Mouse (Mus musculus): ENCODE measurements around the gene Brcc3. TPM values are rescaled to one million over a fixed set of nuclear protein-coding genes. Genes with fewer than 3 reads are reported as not detected.
"Not testable (repeated sequence)": the region's sequence is repeated elsewhere in the genome, so short reads cannot be mapped to it uniquely, and the experiment has no call there.

The Brcc3 gene
- 10 to 100 TPM; 22.5 to 25.8 (median 24.2) TPM for total RNA-seq (2022)

- DNase-seq (ENCODE audit: low spot score in 2 of 2): peak; percentile 73 to 84
These were observed at the start of gene Brcc3, which contains the start of the genes Cmc4 and Mtcp1 for GRCm38 (mm10) chrX:75415936-75416785. Gene Brcc3 (plus strand): TSS chrX:75416628. Gene Cmc4 (minus strand): TSS chrX:75416584. Gene Mtcp1 (minus strand): TSS chrX:75416588.

DNA sequence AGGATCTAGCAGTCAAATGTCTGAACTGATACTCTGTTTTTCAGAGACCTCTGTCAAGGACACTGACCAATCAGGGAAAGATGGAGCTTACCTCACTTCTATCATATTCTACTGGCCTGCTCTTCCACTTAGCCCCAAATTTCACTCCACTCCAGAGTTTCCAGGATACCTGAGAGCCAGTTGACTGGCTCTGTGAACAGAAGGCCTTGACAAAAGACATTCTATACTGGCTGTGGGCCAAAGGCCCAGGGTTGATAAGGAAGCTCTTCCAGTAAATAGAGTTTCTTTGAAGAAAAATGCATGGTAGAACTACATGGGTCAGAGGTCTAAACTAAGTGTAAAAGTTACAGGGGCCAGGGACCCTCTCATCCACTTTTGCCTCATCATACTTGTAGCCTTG, 46.2 kb upstream of the Brcc3 start:
- no peak for DNase-seq (ENCODE audit: low spot score in 2 of 2)

DNA sequence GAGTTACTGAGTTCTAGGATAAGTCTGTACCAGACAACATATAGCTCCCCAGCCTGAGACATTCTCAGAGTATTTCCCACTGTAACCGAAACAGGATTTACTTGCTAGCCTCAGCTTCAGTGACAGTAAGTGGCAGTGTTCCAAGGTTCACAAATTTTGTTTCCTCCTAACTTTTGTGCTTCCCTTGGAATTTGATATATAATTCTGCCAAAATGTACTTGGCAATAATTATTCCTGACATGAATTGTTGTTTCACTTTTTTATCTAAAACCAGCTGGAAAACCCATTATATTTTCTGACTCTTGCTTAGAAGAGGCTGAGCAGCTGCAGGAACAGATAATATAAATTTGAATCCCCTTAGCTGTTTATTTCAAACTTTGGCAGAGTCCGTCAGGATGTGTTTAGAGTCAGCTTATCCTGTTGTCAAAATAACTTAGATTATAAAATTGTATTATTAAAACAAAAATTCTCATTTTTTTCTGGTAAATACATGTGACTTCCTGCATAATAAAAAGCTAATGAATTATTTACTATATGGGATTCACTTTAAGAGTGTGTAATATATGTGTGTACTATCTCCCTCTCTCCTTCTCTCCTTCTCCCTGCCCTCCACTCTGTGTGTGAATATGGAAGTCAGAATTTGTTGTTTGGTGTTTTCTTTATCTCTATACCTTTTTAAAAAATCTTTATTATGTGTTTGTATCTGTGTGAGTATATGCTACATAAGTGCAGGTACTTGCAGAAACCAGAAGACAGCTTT, 43.6 kb upstream of the Brcc3 start:
- DNase-seq (ENCODE audit: low spot score in 2 of 2): no peak

GRCm38 (mm10) chrX:75376815-75377214, 39.6 kb upstream of the Brcc3 start:
- no peak for DNase-seq (ENCODE audit: low spot score in 2 of 2)

- no peak for DNase-seq (ENCODE audit: low spot score in 2 of 2)
These were observed 35.3 kb upstream of the Brcc3 start for GRCm38 (mm10) chrX:75381176-75381575.

GRCm38 (mm10) chrX:75381699-75382098, 34.7 kb upstream of the Brcc3 start:
- no peak for DNase-seq (ENCODE audit: low spot score in 2 of 2)

GRCm38 (mm10) chrX:75382195-75382771, 34.1 kb upstream of the Brcc3 start, which contains the start of the genes Fundc2 and F8:
Gene Fundc2 (plus strand): TSS chrX:75382399.
Gene F8 (minus strand): TSS chrX:75382615.
- peak; percentile 71 to 73 for DNase-seq (ENCODE audit: low spot score in 2 of 2)

- DNase-seq (ENCODE audit: low spot score in 2 of 2): no peak
These were observed 17.0 kb upstream of the Brcc3 start for GRCm38 (mm10) chrX:75399471-75399870.

DNA sequence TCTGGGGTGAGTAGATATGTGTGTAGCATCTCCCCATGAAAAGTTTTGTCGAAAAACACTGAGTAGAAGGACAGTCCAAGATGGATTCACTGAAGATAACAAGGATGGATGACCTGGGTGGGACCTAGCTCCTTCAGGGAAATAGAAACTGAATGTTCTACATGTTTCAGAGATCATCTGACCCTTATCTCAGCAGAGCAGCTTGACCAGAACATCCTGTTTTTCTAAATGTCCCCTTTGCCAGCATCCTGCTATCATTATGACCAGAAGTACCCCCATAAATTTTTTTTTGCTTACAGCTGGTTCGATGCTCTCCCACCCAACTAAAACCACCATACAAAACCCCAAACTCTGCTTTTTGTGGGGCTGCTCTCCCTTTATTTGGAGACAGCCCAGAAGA, 13.8 kb upstream of the Brcc3 start:
- no peak for DNase-seq (ENCODE audit: low spot score in 2 of 2)

- no peak for DNase-seq (ENCODE audit: low spot score in 2 of 2)
These were observed 13.1 kb upstream of the Brcc3 start for GRCm38 (mm10) chrX:75403350-75403749.

- DNase-seq (ENCODE audit: low spot score in 2 of 2): no peak
These were observed 6.7 kb upstream of the Brcc3 start for GRCm38 (mm10) chrX:75409711-75410110.

- DNase-seq (ENCODE audit: low spot score in 2 of 2): no peak
These were observed 38.2 kb downstream of the Brcc3 start for GRCm38 (mm10) chrX:75454597-75454996.

DNA sequence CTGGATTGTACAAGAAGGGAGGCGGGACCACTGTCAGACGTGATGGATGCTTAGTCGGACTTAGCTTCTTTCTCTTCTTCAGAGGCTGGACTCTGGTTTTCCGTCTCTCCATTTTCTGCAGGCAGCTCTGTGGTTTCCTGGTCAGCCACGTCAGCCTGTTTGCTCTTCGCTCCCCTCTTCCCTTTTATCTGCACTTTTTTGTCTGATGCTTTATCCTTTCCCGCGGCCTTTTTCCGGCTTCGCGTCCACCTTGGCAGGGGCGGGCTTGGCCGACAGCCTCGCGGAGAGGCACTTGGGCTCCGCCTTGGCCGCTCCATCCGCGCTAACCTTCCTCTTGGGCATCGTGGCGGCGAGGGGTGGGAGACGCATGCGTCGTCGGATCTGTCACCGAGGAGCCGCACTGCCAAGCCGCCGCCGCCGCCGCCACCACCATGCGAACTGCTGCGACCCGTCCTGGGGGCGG, 58.8 kb downstream of the Brcc3 start:
- not testable (repeated sequence) for DNase-seq (ENCODE audit: low spot score in 2 of 2)

GRCm38 (mm10) chrX:75489886-75490285, 73.5 kb downstream of the Brcc3 start:
- DNase-seq (ENCODE audit: low spot score in 2 of 2): no peak

Other genes with a start within 250 kb of the Brcc3 start
- gene Fundc2, start 34.2 kb upstream of the Brcc3 start, total RNA-seq (2022): 100 to 1,000 TPM; 213 to 242 (median 228) TPM
- gene F8, start 34.0 kb upstream of the Brcc3 start, total RNA-seq (2022): under 1 TPM; 0.53 to 0.96 (median 0.72) TPM
- gene Cmc4, start within 50 bp of the Brcc3 start, total RNA-seq (2022): 1 to 10 TPM; 8.4 to 9.5 (median 8.7) TPM
- gene Mtcp1, start within 50 bp of the Brcc3 start, total RNA-seq (2022): 1 to 10 TPM in 3 of 4 experiments, under 1 TPM in 1; 0.65 to 2.9 (median 1.8) TPM
- gene Vbp1, start 97.7 kb downstream of the Brcc3 start, total RNA-seq (2022): 10 to 100 TPM; 34.5 to 42.1 (median 37.8) TPM
- under 1 TPM in 1 of 4 experiments, not detected in 3; 0.17 TPM for gene Rab39b, start 161.6 kb downstream of the Brcc3 start, total RNA-seq (2022)